Mouse (Mus musculus) limb, embryonic 11.5 days (tissue): ENCODE measurements around the gene Slc47a1. TPM values are rescaled to one million over a fixed set of nuclear protein-coding genes. Genes with fewer than 3 reads are reported as not detected.

ENCODE experiments used
- polyA plus RNA-seq: library from polyadenylated mRNA; unstranded; fragments of >200 nt; fragmentation: Nextera tagmentation; extraction: Ambion mirVana; gene quantifications from 2 replicates; pipeline ENCODE4 v1.2.1, GENCODE M21; 2014

The Slc47a1 gene
- polyA plus RNA-seq, 1 experiment from 2014 or later = 0.05 TPM

Other genes with a start within 250 kb of the Slc47a1 start
- gene Usp22, start 203.3 kb downstream of the Slc47a1 start, polyA plus RNA-seq = 186 and 194 TPM in 2 replicates
- 0.44 TPM in 1 of 2 replicates, not detected in the other for gene Aldh3a1, start 170.8 kb downstream of the Slc47a1 start, polyA plus RNA-seq
- 16.8 and 19.7 TPM in 2 replicates for gene Aldh3a2, start 110.9 kb downstream of the Slc47a1 start, polyA plus RNA-seq
- not detected in 2 replicates for gene Slc47a2, start 35.5 kb downstream of the Slc47a1 start, polyA plus RNA-seq
- 0.13 TPM in 1 of 2 replicates, not detected in the other for gene Rnf112, start 75.8 kb upstream of the Slc47a1 start, polyA plus RNA-seq
- gene Mfap4, start 107.1 kb upstream of the Slc47a1 start, polyA plus RNA-seq = 244 and 251 TPM in 2 replicates
- 58.6 and 63.6 TPM in 2 replicates for gene Mapk7, start 116.1 kb upstream of the Slc47a1 start, polyA plus RNA-seq
- gene B9d1, start 126.8 kb upstream of the Slc47a1 start, polyA plus RNA-seq = 40.9 and 42.7 TPM in 2 replicates
- 23.7 and 24.7 TPM in 2 replicates for gene Epn2, start 201.3 kb upstream of the Slc47a1 start, polyA plus RNA-seq